Mouse (Mus musculus) cerebellum, adult (tissue): ENCODE measurements around the gene Ndufa1.
"Not testable (repeated sequence)": the region's sequence is repeated elsewhere in the genome, so short reads cannot be mapped to it uniquely, and the experiment has no call there.

Experiments used
- ATAC-seq: cut with Nextera tagmentation; 2 replicates; pipeline ENCODE4 v1.9.2; 2017; ENCODE audit warnings: mild to moderate bottlenecking, moderate library complexity, mixed read lengths; ENCODE audit not compliant: insufficient number of reproducible peaks, low FRiP score, low TSS enrichment

The Ndufa1 gene

GRCm38 (mm10) chrX:37191105-37191743 is at the start of gene Ndufa1, which contains the start of gene Rnf113a1:
Ndufa1 (minus strand) TSS chrX:37191163.
Rnf113a1 (plus strand) TSS chrX:37191245.
- peak; percentile 80 for ATAC-seq

GRCm38 (mm10) chrX:37222158-37222557 is 31.2 kb upstream of the Ndufa1 start, which contains the start of gene Rhox1:
Rhox1 (minus strand) TSS chrX:37222258.
- not testable (repeated sequence) for ATAC-seq

GRCm38 (mm10) chrX:37210941-37211340 is 20.0 kb upstream of the Ndufa1 start, which contains the start of gene Gm9:
Gm9 (minus strand) TSS chrX:37211041.
- no peak for ATAC-seq

- ATAC-seq: no peak
Observed at GRCm38 (mm10) chrX:37198676-37199075, 7.7 kb upstream of the Ndufa1 start.

DNA sequence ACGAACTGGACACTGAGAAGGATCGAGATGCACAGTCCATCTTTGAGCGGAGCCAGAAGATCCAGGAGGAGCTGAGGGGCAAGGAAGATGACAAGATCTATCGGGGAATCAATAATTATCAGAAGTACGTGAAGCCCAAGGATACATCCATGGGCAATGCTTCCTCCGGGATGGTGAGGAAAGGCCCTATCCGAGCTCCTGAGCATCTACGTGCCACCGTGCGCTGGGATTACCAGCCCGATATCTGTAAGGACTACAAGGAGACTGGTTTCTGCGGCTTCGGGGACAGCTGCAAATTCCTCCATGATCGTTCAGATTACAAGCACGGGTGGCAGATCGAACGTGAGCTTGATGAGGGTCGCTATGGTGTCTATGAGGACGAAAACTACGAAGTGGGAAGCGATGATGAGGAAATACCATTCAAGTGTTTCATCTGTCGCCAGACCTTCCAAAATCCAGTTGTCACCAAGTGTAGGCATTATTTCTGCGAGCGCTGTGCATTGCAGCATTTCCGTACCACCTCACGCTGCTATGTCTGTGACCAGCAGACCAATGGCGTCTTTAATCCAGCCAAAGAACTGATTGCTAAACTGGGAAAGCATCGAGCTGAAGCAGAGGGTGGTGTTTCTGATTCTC is 899 bp upstream of the Ndufa1 start:
- ATAC-seq: 0 out of 2 replicates have a peak, but pooled peaks have one; percentile 15

DNA sequence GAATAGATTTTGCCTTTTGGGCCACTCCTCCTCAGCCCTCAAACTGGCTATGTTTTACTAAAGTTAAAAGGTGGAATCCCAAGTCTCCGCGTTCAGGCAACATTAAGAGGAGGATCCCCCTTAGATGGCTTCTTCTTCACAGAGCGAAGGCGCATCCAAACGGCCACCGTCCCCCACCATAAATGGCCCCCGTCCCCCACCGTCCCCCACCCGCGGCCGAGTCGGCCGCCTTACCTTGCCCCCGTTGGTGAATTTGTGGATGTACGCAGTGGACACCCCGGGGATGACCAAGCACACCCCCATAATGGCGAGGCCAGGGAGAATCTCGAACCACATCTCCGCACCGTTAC is 233 bp downstream of the Ndufa1 start:
- 0 out of 2 replicates have a peak, but pooled peaks have one; percentile 20 for ATAC-seq

DNA sequence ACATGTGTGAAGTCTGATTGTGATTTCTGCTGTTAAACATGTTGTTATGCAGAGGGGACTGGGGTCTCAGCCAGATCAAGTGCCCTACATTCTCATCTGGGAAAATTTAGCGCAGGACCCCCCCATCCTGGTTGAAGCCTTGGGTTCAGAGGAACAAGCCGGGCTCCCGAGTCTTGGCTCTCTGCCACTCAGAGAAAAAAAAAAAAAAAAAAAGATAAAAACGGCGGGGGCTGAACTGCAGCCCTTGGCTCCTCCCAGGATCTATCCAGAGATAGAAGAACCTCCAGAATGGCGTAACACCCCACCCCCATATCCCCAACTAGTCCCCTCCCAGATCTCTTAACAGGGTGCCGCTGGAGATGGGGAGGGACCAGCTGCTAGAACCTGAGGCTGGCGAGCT is 6.6 kb downstream of the Ndufa1 start:
- ATAC-seq: not testable (repeated sequence)

DNA sequence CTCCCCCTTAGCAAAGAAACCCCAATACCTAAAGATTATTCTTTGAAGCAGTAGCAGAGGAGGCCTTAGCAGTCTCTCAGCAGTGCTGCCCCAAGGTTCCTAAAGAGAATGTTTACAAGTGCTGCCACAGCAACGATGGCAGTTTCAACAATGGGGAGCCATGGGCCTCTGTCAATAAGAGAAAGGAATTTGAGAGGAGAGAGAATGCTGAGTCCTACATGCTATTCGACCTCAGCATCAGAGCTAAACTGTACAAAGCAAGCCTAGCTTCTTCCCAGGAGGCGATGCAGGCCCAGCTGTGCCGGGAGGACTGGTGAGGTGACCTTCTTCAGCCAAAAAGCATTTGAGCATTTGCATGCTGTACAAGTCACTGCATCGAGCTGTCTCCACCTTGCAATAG is 22.2 kb downstream of the Ndufa1 start, which contains the start of gene Akap14:
Gene Akap14, minus strand, starts transcription at position 101 of the 400 bp plus-strand sequence.
- no peak for ATAC-seq

GRCm38 (mm10) chrX:37167085-37167484 is 23.9 kb downstream of the Ndufa1 start:
- no peak for ATAC-seq

DNA sequence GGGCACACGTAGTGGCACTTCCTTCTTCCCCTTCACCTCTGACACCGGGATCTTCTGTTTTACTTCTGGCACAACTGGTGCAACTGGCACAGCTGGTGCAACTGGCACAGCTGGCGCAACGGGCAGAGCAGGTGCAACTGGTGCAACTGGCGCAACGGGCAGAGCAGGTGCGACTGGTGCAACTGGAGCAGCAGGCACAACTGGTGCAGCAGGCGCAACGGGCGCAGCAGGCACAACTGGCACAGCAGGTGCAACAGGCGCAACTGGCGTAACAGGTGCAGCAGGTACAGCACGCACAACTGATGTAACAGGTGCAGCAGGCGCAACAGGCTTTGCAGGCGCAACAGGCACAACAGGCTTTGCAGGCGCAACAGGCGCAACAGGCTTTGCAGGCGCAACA is 27.8 kb downstream of the Ndufa1 start:
- no peak for ATAC-seq

DNA sequence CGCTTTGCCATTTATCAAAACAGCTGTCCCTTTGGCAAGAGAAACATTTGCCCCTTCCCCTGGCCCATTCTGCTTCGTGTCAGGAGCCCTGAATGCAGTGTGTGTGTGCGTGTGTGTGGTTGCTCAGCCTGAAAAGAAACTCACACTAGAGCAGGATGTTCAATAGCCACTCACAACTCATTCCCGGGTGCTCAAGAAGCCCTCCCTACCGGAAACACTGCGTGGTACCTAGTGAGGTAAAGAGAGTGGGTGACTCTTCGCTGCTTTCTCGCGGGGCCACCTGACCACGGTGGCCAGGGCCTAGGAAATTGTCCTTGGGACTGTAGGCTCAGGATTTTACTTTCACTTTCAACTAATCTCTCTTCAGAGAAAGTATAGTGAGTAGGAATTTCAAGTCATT is 29.8 kb downstream of the Ndufa1 start:
- no peak for ATAC-seq

DNA sequence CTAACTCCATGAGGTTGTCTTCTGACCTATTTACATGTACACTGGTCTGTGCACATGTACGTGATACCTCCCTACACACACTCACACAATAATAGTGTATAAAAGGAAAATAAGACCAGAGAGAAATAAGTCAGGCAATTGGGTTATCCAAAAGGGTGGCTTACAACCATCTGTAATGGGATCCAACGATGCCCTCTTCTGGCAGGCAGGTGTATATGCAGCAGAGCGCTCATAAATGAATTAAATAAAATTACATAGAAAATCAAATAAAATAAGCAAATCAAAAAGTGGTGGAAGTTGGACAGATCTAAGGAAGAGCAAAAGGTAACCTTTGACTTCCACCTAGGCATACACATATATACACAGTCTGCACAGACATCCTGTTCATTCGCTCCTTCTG is 33.1 kb downstream of the Ndufa1 start:
- ATAC-seq: no peak

DNA sequence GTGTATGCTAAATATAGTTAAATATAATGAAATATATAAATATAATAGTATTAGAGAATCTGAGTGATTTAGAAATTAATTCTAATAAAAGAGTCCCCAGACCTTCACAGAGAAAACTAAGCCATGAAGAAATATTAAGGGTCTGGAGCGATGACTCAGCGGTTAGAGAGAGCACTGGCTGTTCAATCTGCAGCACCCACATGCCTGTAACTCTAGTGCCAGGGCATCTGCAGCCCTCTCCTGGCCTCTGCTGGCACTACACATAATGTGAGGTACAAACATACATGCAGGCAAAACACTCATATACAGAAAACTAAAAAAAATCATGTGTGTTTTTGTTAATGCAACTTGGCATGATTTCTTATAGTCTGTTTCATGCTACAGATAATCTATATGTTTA is 46.0 kb downstream of the Ndufa1 start:
- ATAC-seq: no peak

- ATAC-seq: not testable (repeated sequence)
Observed at GRCm38 (mm10) chrX:37144498-37144897, 46.5 kb downstream of the Ndufa1 start.

GRCm38 (mm10) chrX:37141732-37142131 is 49.2 kb downstream of the Ndufa1 start:
- no peak for ATAC-seq
